Mouse (Mus musculus) lung, embryonic 14.5 days (tissue): Measurements from ENCODE around the gene Nxt2. TPM values are rescaled to one million over a fixed set of nuclear protein-coding genes. Genes with fewer than 3 reads are reported as not detected.

ENCODE experiments used
- ATAC-seq: fragments of 200-750 bp; cut with Nextera tagmentation; 2 replicates; pipeline ENCODE4 v1.8.0; 2017; ENCODE audit warnings: mild to moderate bottlenecking, moderate TSS enrichment, moderate library complexity; ENCODE audit not compliant: insufficient read depth
- DNase-seq: peaks from one replicate; pipeline ENCODE4 v3.0.0-alpha.2; 2015
- H3K27ac ChIP-seq: fragments of 300-500 bp; sonication (generic); 2 replicates; pipeline ENCODE4 v1.5.1; 2014; ENCODE audit warnings: low read depth, mild to moderate bottlenecking, moderate library complexity
- H3K27me3 ChIP-seq: fragments of 300-500 bp; sonication (generic); 2 replicates; pipeline ENCODE4 v1.6.1; 2014; ENCODE audit warnings: low read length, control low read depth; ENCODE audit not compliant: insufficient read depth
- H3K36me3 ChIP-seq: fragments of 300-500 bp; sonication (generic); 2 replicates; pipeline ENCODE4 v1.6.1; 2014; ENCODE audit warnings: control low read depth; ENCODE audit not compliant: insufficient read depth
- H3K4me1 ChIP-seq: fragments of 300-500 bp; sonication (generic); 2 replicates; pipeline ENCODE4 v1.6.1; 2014; ENCODE audit warnings: antibody characterized with exemption, control low read depth; ENCODE audit not compliant: insufficient read depth
- H3K4me2 ChIP-seq: fragments of 300-500 bp; sonication (generic); 2 replicates; pipeline ENCODE4 v1.6.1; 2014; ENCODE audit warnings: mild to moderate bottlenecking
- H3K4me3 ChIP-seq: fragments of 300-500 bp; sonication (generic); 2 replicates; pipeline ENCODE4 v1.5.1; 2014; ENCODE audit warnings: low read depth, low read length
- H3K9ac ChIP-seq: fragments of 300-500 bp; sonication (generic); 2 replicates; pipeline ENCODE4 v1.6.1; 2014
- H3K9me3 ChIP-seq: fragments of 300-500 bp; sonication (generic); 2 replicates; pipeline ENCODE4 v1.6.1; 2016; ENCODE audit warnings: low read depth, low read length, control low read depth
- CTCF ChIP-seq: IDR thresholded peaks from 2 replicates; pipeline ENCODE4 v1.5.1; 2016; ENCODE audit warnings: antibody characterized with exemption, low read depth
- WGBS: fragments of 180-500 bp; shearing (Covaris S2); extraction: QIAGEN DNeasy Blood & Tissue Kit; methylation state at CpG from one replicate; pipeline ENCODE4 v1.1.7; 2014; 5-methylcytosine and 5-hydroxymethylcytosine counted together
- polyA plus RNA-seq: library from polyadenylated mRNA; unstranded; fragments of >200 nt; fragmentation: Nextera tagmentation; extraction: Ambion mirVana; gene quantifications from 2 replicates; pipeline ENCODE4 v1.2.1, GENCODE M21; 2014

The Nxt2 gene
- polyA plus RNA-seq, 1 experiment from 2014 or later = 21.6 TPM

- Histone ChIP-seq H3K4me1 (no peaks in the 10 kb centered on the region), H3K27me3 (no peaks in the 10 kb centered on the region), H3K9me3 (no peaks in the 10 kb centered on the region), H3K27ac (no peak overlapping the region), H3K9ac (no peak overlapping the region), H3K36me3 (no peaks in the 10 kb centered on the region), H3K4me3 (no peak overlapping the region), H3K4me2 (no peak overlapping the region)
- no peak for TF ChIP-seq CTCF
- DNase-seq = no peak
- WGBS = 64% methylated on average over 5 of the region's 5 CpGs
- no peak for ATAC-seq
These were observed 19.2 kb downstream of the Nxt2 start for GRCm38 (mm10) chrX:142245682-142246327.

GRCm38 (mm10) chrX:142250008-142250736, 23.6 kb downstream of the Nxt2 start:
- no peak overlapping the region for H3K4me2 ChIP-seq
- 74% methylated on average over 7 of the region's 7 CpGs for WGBS
- no peak for TF ChIP-seq CTCF
- no peak for DNase-seq
- no peaks in the 10 kb centered on the region for H3K27me3 ChIP-seq
- H3K9me3 ChIP-seq = no peaks in the 10 kb centered on the region
- no peaks in the 10 kb centered on the region for H3K4me1 ChIP-seq
- ATAC-seq = no peak
- H3K4me3 ChIP-seq = no peak overlapping the region
- no peaks in the 10 kb centered on the region for H3K36me3 ChIP-seq
- H3K27ac ChIP-seq = no peak overlapping the region
- no peak overlapping the region for H3K9ac ChIP-seq

- Histone ChIP-seq H3K4me2 (no peak overlapping the region), H3K27me3 (no peaks in the 10 kb centered on the region), H3K9ac (no peak overlapping the region), H3K4me1 (no peaks in the 10 kb centered on the region), H3K27ac (no peak overlapping the region), H3K9me3 (no peaks in the 10 kb centered on the region), H3K36me3 (no peaks in the 10 kb centered on the region), H3K4me3 (no peak overlapping the region)
- DNase-seq = no peak
- 37% methylated on average over 3 of the region's 3 CpGs for WGBS
- no peak for TF ChIP-seq CTCF
- no peak for ATAC-seq
These were observed 49.5 kb downstream of the Nxt2 start for GRCm38 (mm10) chrX:142276031-142276430.

GRCm38 (mm10) chrX:142276573-142276972, 50.0 kb downstream of the Nxt2 start:
- Histone ChIP-seq H3K9ac (no peak overlapping the region), H3K27ac (no peak overlapping the region), H3K27me3 (no peaks in the 10 kb centered on the region), H3K4me3 (no peak overlapping the region), H3K4me1 (no peaks in the 10 kb centered on the region), H3K9me3 (no peaks in the 10 kb centered on the region), H3K4me2 (no peak overlapping the region), H3K36me3 (no peaks in the 10 kb centered on the region)
- WGBS = 17% methylated on average over 3 of the region's 3 CpGs
- no peak for TF ChIP-seq CTCF
- ATAC-seq (no peak), DNase-seq (peak; percentile 6)

GRCm38 (mm10) chrX:142285905-142286304, 59.3 kb downstream of the Nxt2 start:
- no peak for TF ChIP-seq CTCF
- DNase-seq = peak; percentile 13
- ATAC-seq = peak; percentile 63; the same call in 1 of the 2 replicates
- Histone ChIP-seq H3K4me1 (no peaks in the 10 kb centered on the region), H3K27ac (no peak overlapping the region), H3K9ac (no peak overlapping the region), H3K27me3 (0 out of 2 replicates have a peak, but pooled peaks cover 4% of the 10 kb centered on the region), H3K4me3 (no peak overlapping the region), H3K9me3 (no peaks in the 10 kb centered on the region), H3K36me3 (no peaks in the 10 kb centered on the region), H3K4me2 (no peak overlapping the region)
- 27% methylated on average over 5 of the region's 5 CpGs for WGBS

Other genes starting within 250 kb of the Nxt2 start
- 0.04 and 0.09 TPM in 2 replicates for gene Gucy2f, start 29.8 kb upstream of the Nxt2 start, polyA plus RNA-seq
- 29.4 and 29.6 TPM in 2 replicates for gene Kcne1l, start 79.5 kb downstream of the Nxt2 start, polyA plus RNA-seq
- gene Acsl4, start 163.8 kb downstream of the Nxt2 start, polyA plus RNA-seq = 20.0 and 20.8 TPM in 2 replicates